Mouse (Mus musculus) small intestine, adult 2 months (tissue): ENCODE data around the gene Cacng7.

ENCODE experiments used
- CTCF ChIP-seq: fragments of 200-500 bp; IDR thresholded peaks from 2 replicates; pipeline ENCODE4 v1.5.1; 2012; ENCODE audit warnings: low read depth, mild to moderate bottlenecking, control low read depth, inconsistent platforms, low read length, moderate library complexity, mixed read lengths; ENCODE audit not compliant: insufficient replicate concordance, insufficient read length; ENCODE audit errors: extremely low read depth
- POLR2A ChIP-seq: fragments of 200-500 bp; IDR thresholded peaks from 2 replicates; pipeline ENCODE4 v1.6.1; 2012; ENCODE audit warnings: low read depth, mild to moderate bottlenecking, control low read depth, inconsistent platforms, low read length, moderate library complexity

- TF ChIP-seq CTCF (0 out of 2 replicates have a peak, but pooled peaks have one; percentile 10), POLR2A (no peak)
These were observed 32.7 kb upstream of the Cacng7 start for GRCm38 (mm10) chr7:3299941-3300617.
